Mouse (Mus musculus): ENCODE measurements around the gene Hdgfl3. TPM values are rescaled to one million over a fixed set of nuclear protein-coding genes. Genes with fewer than 3 reads are reported as not detected.

Hdgfl3 gene
- total RNA-seq, 2 experiments from 2014 or later = 7.2 to 9.2 TPM

DNA sequence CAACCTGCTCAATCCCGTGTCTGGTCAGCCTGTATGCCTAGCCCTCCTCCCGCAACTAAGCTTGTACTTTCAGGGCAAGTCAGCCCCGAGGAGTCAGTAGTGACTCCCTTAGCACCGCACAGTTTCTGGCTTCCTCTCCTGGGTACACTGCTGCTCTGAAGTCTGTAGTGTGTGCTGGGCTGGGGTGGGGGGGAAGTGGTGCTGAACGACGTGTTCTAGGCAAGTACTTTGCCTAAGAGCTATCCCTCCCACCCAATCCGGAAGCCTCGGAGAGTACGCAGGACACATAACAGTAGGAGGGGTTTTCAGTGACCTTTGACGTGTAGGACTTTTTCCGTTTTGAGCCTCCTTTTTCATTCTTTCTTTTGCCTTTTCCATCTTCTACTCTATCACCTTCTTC lies 34.9 kb downstream of the Hdgfl3 start:
- DNase-seq = no peak

DNA sequence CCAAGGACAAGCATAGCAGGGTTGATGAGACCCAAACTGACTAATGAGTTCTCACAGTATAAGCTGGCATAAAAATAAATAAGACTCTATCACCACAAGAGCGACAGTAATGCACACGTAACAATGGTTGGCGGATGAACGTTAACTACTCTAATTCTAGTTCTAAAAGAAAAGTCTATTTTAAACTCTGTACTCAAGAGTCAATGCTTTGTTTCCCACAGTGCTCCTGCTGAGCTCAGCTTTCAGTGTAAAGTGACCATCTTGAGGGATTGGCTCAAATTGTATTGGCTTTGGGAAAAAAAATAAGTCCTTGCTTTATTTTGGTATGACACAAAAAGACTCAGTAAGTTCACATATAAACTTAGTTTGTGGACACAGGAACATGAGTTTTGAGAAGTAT lies 49.1 kb downstream of the Hdgfl3 start:
- DNase-seq = no peak

DNA sequence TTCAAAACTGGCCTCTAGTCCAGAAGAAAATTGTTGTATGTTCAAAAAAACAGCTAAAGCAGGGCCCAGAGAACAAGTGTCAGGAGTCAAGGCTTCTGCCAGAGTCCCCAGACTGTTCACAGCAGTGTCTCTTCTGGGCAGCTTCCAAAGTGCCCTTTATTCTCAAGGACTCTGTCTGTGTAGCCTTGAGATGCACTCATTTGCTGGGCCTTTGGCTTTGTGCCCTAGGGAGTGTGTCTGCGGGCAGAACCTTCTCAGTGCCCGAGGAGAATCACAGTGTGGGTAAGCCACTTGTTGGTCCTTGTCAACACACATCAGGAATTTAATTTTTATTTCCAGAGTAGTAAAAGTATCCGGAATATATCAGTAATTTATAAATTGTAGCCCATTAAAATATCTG lies 52.7 kb downstream of the Hdgfl3 start:
- no peak for DNase-seq

DNA sequence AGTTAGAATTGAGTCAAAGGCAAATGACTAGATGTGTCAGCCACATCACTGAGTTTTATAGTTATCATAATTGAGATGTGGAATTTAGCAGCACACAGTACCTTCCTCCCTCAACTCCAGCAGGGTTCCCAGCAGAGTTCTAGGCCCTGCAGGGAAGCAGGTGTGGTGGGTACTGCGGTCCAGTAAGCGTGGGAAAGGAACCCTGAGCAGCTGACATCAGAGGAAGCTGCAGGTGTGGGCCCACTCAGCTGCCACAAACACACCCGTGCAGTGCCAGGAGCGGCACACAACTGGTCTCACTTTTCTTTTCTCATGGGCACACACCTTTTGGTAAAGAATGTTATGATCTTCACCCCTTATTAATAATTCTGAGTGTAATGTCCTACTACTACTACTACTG lies 53.5 kb downstream of the Hdgfl3 start:
- DNase-seq = no peak

DNA sequence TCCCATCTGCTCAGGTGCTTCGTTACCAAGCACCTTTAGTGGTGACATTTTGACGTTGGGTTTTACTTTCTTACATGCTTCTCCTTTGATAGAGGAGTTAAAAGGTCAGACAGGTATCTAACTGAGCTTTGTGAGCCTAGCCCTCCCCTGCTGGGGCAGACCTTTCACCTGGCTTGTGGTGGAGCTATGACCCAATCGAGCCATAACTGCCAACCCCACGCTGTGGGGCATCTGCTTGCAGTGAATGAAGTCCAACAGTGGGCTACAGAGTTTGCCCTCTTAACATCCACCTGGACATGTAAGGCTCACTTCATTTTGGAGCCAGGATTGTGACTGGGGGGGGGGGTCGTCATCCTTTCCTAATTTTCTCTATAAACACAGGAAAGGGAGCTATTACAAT lies 54.0 kb downstream of the Hdgfl3 start:
- DNase-seq = no peak

DNA sequence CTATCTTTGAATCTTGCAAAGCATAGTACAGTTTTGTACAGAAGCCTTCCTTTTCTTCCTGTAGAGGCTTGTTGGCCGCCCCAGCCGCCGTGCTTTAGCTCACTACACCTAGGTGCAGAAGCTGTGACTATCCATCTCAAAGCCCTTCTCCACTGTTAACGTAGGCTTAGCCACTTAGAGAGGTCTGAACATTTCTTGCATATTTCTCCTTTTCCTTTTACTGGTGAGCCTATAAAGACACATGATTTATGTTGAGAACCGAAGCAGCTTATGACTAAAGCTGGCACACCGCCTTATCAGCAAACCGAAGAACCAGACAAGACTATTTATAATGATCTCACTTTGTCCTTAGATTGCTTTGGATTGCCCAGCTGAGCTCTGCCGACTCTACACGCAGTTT lies 58.9 kb downstream of the Hdgfl3 start:
- no peak for DNase-seq

DNA sequence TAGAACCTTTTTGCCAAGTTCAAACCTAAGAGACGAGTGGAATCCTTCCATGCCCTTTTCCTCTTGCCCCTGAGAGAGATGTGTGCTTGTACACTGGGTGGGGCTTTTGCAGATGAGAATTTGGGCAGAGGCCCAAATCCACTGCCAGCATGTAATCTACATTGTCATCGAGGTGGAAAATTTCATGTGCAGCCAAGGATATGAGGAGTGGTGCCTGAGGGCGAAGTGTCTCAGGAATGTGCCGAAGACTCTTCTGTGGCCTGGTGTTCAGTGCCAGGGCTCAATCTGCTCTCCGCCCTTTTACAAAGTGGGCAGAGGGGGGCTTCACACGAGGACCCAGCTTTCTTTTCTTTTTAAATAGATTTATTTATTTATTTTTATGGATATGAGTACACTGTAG lies 59.6 kb downstream of the Hdgfl3 start:
- no peak for DNase-seq

DNA sequence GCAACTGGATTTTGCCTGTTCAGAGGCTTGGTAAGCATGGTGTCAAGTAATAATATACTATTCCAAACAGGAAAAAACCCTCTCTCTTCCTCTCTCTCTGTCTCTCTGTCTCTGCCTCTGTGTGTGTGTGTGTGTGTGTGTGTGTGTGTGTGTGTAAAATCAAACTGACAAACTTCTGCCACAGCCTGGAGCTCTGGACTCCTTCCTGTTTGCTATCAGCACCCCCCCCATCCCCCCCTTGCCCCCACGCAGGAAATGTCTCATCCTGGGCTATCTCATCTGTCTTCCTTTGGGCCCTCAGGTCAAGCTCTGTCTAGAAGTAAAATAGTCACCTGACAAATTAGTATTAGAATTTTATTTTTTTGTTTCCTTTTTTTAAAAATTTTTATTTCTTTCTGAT lies 60.5 kb downstream of the Hdgfl3 start:
- no peak for DNase-seq

DNA sequence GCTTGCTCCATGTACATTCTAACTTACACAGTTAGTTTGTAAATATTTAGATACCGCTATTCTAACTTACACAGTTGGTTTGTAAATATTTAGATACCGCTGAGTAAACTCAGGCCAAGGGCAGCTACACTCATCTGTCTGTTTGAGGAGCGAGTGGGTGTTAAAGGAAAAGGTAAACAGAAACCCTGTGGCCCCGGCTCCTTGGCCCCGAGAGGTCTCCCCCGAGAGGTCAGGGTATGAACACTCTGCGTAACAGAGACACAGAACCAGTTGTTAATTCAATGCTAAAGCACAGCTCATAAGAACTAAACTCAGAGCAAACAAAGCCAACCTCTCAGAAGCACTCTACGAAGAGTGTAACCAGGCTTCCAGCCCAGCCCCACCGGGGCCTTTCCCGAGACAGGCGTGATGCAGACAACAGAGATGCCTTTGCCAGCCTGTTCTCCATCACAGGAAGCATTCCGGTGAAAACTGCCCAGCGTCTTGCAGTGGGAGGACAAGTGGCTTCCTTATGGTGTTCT lies 61.7 kb downstream of the Hdgfl3 start:
- no peak for DNase-seq

DNA sequence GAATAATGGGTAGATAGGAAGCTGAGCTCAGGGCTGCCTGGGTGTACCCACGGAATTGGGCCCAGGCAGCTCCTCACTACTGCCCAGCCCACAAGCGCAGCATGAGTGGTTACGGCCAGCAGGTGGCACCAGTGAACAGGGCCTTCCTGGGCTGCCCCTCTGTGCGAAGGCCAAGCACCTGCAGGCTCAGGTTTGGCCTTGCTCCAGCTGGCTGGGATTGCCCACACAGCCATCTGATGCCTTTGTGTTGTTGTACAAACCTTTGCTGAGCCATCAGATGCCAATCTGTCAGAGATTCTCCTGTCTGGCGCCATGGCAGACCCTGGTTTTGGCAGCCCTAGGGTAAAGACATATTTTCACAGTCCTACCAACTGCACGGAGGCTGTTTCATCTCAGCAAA lies 66.1 kb downstream of the Hdgfl3 start:
- DNase-seq = peak; percentile 71 to 80

DNA sequence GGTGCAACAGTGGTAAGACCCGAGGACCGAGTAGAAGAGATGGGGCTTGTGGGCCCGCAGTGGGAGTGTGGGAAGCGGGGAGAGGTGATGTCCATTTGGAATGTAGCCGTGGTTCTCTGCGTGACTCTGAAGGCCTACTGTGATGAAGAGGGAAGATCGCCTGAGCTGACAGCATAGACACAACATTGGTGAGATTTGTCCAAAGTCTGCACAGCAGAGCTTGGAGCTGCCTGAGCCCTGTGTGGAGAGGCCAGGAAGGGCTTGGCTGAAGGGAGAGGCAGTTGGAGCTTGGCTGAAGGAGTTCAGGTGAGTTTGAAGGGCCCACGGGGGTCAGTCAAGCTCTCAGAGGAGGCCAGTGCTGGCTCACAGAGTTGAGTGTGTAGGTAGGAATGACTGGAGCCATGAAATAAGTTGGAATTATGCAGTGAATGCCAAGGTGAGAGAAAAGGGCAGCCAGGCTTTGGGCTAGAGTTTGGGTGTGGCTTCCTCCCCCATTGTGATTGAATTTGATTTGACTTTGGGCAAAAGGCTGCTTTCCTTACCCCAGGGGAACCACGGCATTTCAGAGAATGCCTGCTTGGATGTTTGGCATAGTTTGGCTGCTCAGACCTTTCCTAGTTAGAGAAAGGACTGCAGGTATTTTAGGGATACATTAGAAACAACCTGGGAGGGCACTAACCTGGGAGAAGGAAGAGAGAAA lies 66.9 kb downstream of the Hdgfl3 start:
- no peak for DNase-seq

DNA sequence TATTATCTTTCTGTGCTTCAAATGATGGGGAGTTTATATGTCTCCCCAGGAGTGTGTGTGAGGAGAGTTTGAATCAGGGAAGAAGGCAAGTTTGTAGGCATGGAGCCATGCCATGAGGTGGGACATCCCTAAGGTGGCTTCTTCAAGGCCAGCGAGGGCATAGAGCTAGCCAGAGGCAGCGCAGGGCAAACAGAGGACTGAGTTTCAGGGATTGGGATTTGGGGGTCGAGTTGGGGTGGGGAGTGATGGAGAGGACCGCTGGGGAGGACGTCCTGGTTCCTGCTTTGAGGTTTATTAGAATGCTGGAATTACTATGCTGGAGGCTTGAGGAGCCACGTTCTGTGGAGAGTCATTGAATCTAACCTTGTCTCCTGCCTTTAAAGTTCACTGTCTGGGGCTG lies 68.3 kb downstream of the Hdgfl3 start:
- DNase-seq = no peak

DNA sequence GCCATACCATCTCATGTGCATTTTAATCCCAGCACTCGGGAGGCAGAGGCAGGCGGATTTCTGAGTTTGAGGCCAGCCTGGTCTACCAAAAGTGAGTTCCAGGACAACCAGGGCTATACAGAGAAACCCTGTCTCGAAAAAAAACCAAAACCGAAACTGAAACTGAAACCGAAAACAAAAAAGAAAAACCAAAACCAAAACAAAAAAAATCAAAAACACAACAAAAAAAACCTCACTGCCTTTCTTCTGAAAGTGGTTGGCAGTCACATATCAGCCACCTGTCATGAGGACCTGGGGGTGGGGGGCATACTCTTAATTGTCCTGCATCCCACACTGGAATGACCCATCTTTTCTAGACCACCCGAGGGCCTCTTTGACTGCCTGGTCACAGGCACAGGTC lies 69.7 kb downstream of the Hdgfl3 start:
- no peak for DNase-seq

DNA sequence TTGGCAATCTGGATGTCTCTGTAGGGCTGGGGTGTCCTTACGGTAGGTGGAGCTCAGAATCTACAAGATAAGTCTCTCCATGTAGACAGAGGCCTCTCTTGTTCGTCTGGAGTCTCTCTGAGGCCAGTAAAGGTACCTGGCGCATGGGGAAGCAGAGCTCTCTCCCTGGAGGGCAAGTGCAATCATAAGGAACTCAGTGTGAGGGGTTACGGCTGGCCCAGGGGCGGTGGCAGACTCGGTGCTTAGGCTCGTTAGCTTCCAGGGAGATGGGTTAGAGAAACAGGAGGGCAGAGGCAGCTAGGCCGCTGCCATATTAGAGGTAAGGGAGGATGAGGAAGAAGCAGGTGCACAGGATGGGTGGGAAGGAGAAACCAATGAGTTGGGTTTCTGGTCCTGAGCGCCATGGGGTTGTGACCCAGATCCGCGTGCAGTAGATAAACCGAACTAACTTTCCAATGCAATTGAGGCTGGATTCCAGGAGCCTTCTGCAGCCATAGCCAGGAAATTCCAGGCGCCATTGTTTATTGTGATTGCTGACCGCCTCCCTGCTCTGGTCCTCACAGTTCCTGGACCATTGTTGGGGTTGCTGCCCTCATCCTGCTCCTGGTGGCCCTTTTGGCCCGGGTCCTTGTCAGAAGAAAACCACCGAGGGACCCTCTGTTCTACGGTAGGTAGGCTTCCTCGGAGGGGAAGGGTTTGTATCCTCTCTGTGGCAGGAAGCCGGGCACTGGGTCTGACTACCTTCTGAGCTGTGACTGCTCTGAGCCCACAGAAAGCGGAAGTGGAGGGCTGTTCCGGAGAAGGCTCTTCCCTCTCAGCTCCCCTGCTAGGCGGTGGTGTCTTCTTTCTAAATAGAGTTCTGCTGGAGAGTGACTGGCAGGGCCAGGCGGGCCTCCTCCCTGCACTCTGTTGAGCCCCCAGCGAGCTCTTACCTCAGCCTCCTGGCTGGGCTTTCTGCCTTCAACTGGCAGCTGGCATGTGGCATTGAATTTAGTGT lies 71.4 kb downstream of the Hdgfl3 start:
- DNase-seq = peak; percentile 58 to 77

DNA sequence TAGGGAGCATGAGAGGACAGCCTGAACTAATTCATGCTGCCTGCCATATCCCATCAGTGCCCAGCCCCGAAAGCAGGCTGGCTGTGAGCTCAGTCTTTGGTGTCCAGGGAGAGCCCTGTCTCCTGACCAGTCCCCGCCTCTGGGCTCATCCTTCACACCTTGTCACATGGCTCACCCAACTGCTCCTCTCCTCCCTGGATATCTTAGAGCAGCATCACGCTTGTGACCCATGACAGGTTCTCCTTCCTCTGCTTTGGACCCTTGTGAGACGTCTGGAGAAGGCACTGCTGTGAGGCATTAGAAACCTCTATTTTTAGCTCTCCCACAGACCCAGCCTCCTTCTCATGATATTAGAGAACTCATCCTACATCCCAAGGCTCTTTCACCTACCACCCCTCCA lies 72.4 kb downstream of the Hdgfl3 start:
- DNase-seq = no peak

DNA sequence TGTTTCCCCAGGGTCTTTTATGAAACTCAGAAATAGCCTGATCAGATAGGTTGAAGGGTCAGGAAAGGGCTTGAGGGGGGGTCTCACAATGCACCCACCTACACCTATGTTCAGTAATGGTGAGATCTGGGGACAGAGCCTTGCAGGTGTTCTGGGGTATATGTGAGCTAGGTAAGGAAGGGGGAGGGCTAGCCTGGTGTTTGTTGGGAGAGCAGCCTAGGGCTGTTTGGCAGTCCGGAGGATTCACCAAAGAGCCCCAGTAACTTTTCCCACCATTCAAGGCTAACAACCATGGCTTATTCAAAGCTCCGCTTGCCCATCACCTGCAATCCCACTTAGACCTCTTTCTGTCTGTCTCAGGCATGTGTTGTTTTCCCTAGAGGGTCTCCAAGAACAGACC lies 72.8 kb downstream of the Hdgfl3 start:
- DNase-seq = no peak

DNA sequence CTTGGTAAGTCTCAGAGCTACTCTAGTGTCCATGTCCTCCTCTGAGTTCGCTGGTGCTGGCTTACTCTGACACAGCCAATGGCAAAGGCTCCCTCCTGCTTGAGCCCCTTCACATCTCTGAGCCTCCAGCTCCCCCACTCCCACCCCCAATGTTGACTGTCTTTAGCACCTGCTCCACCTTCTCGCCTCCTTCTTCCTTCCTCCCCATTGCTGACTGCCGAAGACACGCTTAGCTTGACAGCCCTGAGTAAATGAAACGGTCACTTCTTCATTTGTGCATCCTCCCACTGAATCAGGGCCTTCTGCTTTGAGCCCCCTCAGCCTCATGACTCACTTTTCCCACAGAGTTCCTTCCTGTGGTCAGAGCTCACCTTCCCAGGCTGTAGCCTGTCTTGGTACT lies 73.3 kb downstream of the Hdgfl3 start:
- peak in 1 of 2 experiments; percentile 34 for DNase-seq

DNA sequence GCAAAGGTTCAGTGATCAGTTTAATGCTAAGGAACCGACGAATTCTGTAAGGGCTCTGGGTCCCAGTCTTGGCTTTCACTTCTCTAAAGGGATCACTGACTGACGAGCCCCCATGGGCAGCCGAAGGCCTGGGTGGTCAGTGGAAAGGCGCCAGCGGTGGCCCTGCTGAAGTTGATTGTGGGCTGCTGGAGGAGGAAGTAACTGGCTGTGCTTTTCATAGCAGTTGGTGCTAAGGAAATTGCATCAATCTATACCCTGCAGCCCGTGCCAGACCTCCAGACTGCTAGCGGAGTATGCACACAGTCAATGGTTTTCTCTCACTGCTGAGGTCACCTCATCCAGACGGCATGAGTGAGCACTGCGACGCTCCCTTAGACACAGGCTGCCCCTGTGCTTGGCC lies 74.2 kb downstream of the Hdgfl3 start:
- peak; percentile 51 to 83 for DNase-seq

DNA sequence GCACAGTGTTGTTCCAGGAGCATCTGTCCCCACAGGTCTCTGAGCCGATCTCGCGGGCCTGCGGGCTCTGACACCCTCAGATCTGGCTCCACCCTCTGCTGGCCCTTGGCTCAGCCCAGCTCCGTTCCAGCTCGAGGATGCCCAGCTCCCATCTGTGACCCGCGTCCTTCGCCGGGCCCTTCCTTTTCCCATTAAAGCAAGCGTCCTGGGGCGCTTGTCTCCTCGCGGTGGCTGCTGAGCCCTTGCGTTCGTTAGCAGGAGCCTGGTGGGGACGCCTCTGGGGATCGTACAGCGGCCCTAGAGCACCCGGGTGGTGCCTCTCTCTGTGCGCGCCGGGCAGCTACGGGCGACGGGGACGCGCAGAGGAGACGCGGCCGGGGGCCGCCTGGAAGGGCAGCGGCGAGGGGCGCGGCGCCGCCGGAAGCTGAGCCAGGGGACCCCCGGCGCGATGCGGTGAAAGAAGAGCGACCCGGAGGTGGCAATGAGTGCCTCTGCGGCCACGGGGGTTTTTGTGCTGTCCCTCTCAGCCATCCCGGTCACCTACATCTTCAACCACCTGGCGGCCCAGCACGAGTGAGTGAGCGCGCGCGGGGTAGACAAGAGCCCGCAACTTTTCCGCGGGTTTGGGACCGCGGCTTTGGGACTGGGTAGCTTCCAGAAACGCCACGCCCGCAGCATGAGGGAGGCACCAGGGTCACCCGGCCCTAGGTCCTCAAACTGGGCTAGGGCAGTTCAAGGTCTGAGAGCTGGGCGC lies 75.1 kb downstream of the Hdgfl3 start, which contains the start of gene Tm6sf1:
Gene Tm6sf1 (plus strand): TSS at position 34 of the 754 bp plus-strand sequence.
- DNase-seq = peak; percentile 61 to 80

DNA sequence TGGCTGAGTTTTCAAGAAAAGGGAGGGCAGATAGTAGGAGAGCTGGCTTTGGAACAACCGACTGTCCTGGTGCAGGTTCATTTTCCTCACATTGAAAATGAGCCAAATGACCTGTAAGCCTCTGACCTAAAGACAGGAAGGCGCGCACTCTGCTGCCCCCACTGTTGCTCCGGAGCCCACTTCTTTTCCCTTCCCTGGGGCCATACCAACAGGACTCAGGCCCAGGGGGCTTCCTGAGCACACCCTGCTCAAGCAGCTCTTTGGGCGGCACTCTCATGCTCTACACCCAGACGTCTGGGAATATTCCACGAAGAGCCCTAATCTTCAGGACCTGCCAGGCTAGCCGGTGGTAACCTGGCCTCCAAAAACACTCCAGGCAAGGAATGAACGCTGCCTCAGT lies 76.0 kb downstream of the Hdgfl3 start:
- no peak for DNase-seq

DNA sequence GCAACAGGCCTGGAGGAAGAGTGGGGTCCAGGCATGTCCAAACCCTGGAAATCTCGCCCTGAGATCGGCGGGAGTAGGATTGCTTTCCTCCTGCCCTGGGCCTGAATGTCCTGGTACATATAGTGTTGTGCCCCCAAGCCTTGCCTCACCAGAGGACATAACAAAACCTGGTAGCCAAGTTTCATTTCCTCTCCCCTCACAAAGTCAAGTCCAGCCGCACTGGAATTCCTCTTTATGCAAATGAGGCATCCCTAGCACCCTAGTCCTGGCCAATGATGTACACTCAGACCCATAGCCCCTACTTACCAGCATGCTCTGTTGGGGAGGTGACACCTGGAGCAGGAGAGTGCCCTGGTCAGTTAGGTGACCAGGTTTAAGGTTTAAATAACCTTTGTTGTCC lies 78.1 kb downstream of the Hdgfl3 start:
- peak in 1 of 2 experiments; percentile 49 for DNase-seq

DNA sequence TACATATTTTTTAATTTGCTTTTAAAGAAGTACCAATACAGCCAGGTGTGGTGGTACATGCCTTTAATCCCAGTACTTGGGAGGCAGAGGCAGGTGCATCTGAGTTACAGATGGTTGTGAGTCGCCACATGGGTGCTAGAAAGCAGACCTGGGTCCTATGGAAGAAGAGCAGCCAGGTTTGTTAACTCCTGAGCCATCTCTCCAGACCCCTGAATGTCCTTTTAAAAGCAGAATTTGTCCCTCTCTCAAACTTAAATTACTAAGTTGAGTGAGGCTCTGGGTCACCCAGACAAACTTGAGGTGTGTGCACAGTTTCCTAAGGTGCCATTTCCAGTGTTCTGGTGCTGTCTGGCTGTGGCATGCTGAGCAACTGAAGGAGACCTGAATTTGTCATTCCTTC lies 78.6 kb downstream of the Hdgfl3 start, which contains the start of gene Gm10160:
Gene Gm10160 (minus strand): TSS at position 101 of the 400 bp plus-strand sequence.
- DNase-seq = no peak

Data from heart, adult 18-20 months (tissue).